Mouse (Mus musculus): ENCODE measurements around the gene Hipk3. TPM values are rescaled to one million over a fixed set of nuclear protein-coding genes. Genes with fewer than 3 reads are reported as not detected.

Gene Hipk3
- total and polyA plus RNA-seq, 3 experiments: 12.2 to 69.2 (median 49.7) TPM

DNA sequence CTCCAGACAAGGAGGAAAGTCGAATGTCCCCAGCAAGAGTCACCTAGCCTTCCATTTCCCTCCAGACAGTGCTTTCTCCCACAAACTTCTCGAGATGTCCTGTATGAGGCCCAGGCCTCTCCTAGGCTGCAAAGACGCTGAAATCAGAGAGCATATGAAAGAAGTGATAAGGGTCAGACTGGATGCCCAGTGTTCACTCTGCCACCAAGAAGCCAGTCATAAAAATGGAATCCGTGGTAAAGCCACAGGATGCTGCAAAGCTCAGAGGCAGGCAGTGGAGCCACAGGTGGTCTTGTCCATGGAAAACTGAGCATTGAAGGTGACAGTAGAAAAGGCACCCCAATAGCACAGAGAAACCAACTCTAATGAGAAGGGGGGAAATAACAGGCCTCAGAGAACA lies 86.3 kb downstream of the Hipk3 start:
- 0 out of 2 replicates have a peak, but pooled peaks cover 3% of the 10 kb centered on the region for H3K9me3 ChIP-seq (replicated peaks)
- H3K4me3 ChIP-seq (ENCODE audit: low read depth, low read length): no peak overlapping the region
- no peaks in the 10 kb centered on the region for H3K36me3 ChIP-seq (replicated peaks)
- no peak for DNase-seq (ENCODE audit: low spot score)
- peaks cover 26% of the 10 kb centered on the region; the same call in 1 of the 2 replicates for H3K27me3 ChIP-seq (ENCODE audit: insufficient read depth, low read length)
- no peak for TF ChIP-seq POLR2AphosphoS5 (IDR thresholded peaks at IDR 0.05; ENCODE audit: insufficient replicate concordance, low read depth, low read length)
- TF ChIP-seq GATA2 (IDR thresholded peaks at IDR 0.05; ENCODE audit: borderline replicate concordance, low read depth, low read length): no peak
- TF ChIP-seq GATA1 (IDR thresholded peaks at IDR 0.05; ENCODE audit: borderline replicate concordance, low read length): no peak
- no peak for TF ChIP-seq TAL1 (conservative IDR thresholded peaks at IDR 0.05; ENCODE audit: low read depth, low read length)
- TF ChIP-seq CTCF (IDR thresholded peaks at IDR 0.05; ENCODE audit: low read depth, low read length): no peak
- no peak for ATAC-seq (ENCODE audit: extremely low read depth, insufficient number of reproducible peaks, low FRiP score, poor library complexity, severe bottlenecking)
- no peaks in the 10 kb centered on the region for H3K4me1 ChIP-seq (ENCODE audit: insufficient read depth, low read depth, low read length)

DNA sequence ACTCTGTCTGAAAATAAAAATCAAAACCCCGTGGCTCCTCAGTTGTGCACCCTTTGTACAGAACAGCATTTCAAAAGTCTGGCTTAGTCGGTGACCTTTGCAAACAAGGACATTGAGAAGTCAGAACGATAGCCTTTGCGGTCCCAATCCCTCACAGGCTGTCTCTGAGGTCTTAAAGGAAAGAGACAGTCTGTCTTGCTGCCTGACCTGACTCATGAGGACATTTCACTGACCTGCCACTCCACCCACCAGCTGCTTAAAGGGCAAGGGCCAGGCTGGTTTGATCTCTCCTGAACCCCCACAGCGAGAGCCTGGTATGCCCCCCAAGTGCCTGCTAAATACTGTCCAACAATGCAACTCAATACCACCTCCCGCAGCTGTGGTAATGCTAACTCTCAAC lies 90.2 kb downstream of the Hipk3 start:
- no peaks in the 10 kb centered on the region for H3K36me3 ChIP-seq (replicated peaks)
- TF ChIP-seq POLR2AphosphoS5 (IDR thresholded peaks at IDR 0.05; ENCODE audit: insufficient replicate concordance, low read depth, low read length): no peak
- TF ChIP-seq CTCF (IDR thresholded peaks at IDR 0.05; ENCODE audit: low read depth, low read length): no peak
- TF ChIP-seq GATA2 (IDR thresholded peaks at IDR 0.05; ENCODE audit: borderline replicate concordance, low read depth, low read length): no peak
- no peak for TF ChIP-seq GATA1 (IDR thresholded peaks at IDR 0.05; ENCODE audit: borderline replicate concordance, low read length)
- H3K9me3 ChIP-seq (replicated peaks): no peaks in the 10 kb centered on the region
- ATAC-seq (ENCODE audit: extremely low read depth, insufficient number of reproducible peaks, low FRiP score, poor library complexity, severe bottlenecking) (no peak), DNase-seq (ENCODE audit: low spot score) (no peak)
- H3K27me3 ChIP-seq (ENCODE audit: insufficient read depth, low read length): peaks cover 13% of the 10 kb centered on the region
- H3K4me3 ChIP-seq (ENCODE audit: low read depth, low read length): no peak overlapping the region
- no peaks in the 10 kb centered on the region for H3K4me1 ChIP-seq (ENCODE audit: insufficient read depth, low read depth, low read length)

DNA sequence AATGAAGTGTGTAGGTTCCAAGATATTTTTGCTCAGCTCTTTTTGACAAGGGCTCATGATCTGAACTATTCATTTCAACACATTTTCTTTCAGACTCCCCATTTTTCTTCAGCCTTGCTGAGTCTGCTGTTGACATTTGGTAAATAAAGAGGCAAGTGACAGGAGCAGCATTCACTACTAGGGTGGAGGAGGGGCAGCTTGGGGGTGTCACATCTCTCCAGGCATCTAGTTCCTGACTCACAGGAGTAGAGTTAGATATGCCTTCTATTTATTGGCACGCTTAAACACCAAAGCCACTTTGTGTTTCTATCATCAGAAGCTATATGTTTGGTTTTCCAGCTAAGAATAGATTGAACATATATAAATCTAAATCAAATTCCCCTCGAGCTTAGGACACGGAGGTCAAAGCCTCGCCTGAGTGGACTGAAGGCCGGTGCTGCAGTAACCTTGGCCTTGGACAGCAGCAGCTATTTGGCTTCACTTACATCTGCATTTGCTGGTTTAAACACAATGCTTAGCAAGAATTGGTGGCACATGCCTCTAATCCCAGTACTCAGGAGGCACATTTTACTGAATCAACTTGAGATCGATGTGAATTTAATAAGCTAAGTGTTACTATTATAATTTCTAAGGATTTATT lies 95.5 kb downstream of the Hipk3 start:
- no peak for TF ChIP-seq CTCF (IDR thresholded peaks at IDR 0.05; ENCODE audit: low read depth, low read length)
- ATAC-seq (ENCODE audit: extremely low read depth, insufficient number of reproducible peaks, low FRiP score, poor library complexity, severe bottlenecking): no peak
- H3K36me3 ChIP-seq (replicated peaks): no peaks in the 10 kb centered on the region
- H3K4me3 ChIP-seq (ENCODE audit: low read depth, low read length): no peak overlapping the region
- peaks cover 10% of the 10 kb centered on the region for H3K27me3 ChIP-seq (ENCODE audit: insufficient read depth, low read length)
- no peaks in the 10 kb centered on the region for H3K4me1 ChIP-seq (ENCODE audit: insufficient read depth, low read depth, low read length)
- no peaks in the 10 kb centered on the region for H3K9me3 ChIP-seq (replicated peaks)
- no peak for DNase-seq (ENCODE audit: low spot score)

DNA sequence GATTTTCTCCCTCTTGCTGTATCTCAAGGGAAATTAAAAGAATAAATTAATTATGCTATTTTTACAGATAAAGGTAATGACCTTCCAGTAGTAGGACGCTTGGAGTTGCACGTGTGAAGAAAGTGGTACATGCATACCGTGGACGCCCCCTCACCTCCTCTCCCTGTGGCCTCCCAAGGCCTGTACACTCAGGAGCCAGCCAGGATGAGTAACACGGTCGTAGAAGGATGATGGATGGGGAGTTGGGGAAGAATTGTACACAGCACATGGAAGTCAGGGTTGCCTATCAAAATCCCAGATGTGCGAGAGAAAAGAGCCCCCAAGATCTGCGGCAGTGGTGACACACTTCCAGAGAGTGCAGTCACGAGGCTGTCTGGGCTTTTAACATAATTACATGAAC lies 98.3 kb downstream of the Hipk3 start:
- no peaks in the 10 kb centered on the region for H3K9me3 ChIP-seq (replicated peaks)
- H3K36me3 ChIP-seq (replicated peaks): no peaks in the 10 kb centered on the region
- no peak for ATAC-seq (ENCODE audit: extremely low read depth, insufficient number of reproducible peaks, low FRiP score, poor library complexity, severe bottlenecking)
- no peaks in the 10 kb centered on the region for H3K4me1 ChIP-seq (ENCODE audit: insufficient read depth, low read depth, low read length)
- TF ChIP-seq POLR2AphosphoS5 (IDR thresholded peaks at IDR 0.05; ENCODE audit: insufficient replicate concordance, low read depth, low read length) (no peak), GATA2 (IDR thresholded peaks at IDR 0.05; ENCODE audit: borderline replicate concordance, low read depth, low read length) (no peak), TAL1 (conservative IDR thresholded peaks at IDR 0.05; ENCODE audit: low read depth, low read length) (no peak), CTCF (IDR thresholded peaks at IDR 0.05; ENCODE audit: low read depth, low read length) (no peak), GATA1 (IDR thresholded peaks at IDR 0.05; ENCODE audit: borderline replicate concordance, low read length) (no peak)
- no peak overlapping the region for H3K4me3 ChIP-seq (ENCODE audit: low read depth, low read length)
- no peak for DNase-seq (ENCODE audit: low spot score)
- H3K27me3 ChIP-seq (ENCODE audit: insufficient read depth, low read length): peaks cover 12% of the 10 kb centered on the region; the same call in 1 of the 2 replicates

DNA sequence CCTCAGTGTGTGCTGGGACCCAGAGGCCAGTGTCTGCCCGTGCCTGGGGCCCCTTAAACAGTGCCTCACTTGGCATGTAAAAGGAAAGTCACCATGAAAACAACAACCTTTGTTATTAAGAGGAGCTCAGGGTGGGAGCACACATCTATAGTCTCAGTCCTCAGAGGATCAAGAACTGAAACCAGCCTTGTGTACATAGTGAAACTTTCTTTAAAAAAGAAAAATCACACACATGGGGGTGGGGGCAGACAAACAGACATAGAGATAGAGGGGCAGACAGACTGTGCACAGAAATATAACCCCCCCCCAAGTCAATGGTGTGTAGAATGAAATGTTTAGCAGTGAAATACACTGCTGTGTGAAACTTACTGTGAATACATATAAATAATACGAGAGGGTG lies 99.5 kb downstream of the Hipk3 start:
- Histone ChIP-seq H3K36me3 (replicated peaks) (no peaks in the 10 kb centered on the region), H3K9me3 (replicated peaks) (no peaks in the 10 kb centered on the region), H3K4me1 (ENCODE audit: insufficient read depth, low read depth, low read length) (no peaks in the 10 kb centered on the region), H3K27me3 (ENCODE audit: insufficient read depth, low read length) (peaks cover 12% of the 10 kb centered on the region; the same call in 1 of the 2 replicates), H3K4me3 (ENCODE audit: low read depth, low read length) (no peak overlapping the region)
- DNase-seq (ENCODE audit: low spot score) (no peak), ATAC-seq (ENCODE audit: extremely low read depth, insufficient number of reproducible peaks, low FRiP score, poor library complexity, severe bottlenecking) (no peak)
- TF ChIP-seq GATA2 (IDR thresholded peaks at IDR 0.05; ENCODE audit: borderline replicate concordance, low read depth, low read length): no peak
- no peak for TF ChIP-seq CTCF (IDR thresholded peaks at IDR 0.05; ENCODE audit: low read depth, low read length)
- no peak for TF ChIP-seq POLR2AphosphoS5 (IDR thresholded peaks at IDR 0.05; ENCODE audit: insufficient replicate concordance, low read depth, low read length)
- TF ChIP-seq GATA1 (IDR thresholded peaks at IDR 0.05; ENCODE audit: borderline replicate concordance, low read length): no peak
- TF ChIP-seq TAL1 (conservative IDR thresholded peaks at IDR 0.05; ENCODE audit: low read depth, low read length): no peak

DNA sequence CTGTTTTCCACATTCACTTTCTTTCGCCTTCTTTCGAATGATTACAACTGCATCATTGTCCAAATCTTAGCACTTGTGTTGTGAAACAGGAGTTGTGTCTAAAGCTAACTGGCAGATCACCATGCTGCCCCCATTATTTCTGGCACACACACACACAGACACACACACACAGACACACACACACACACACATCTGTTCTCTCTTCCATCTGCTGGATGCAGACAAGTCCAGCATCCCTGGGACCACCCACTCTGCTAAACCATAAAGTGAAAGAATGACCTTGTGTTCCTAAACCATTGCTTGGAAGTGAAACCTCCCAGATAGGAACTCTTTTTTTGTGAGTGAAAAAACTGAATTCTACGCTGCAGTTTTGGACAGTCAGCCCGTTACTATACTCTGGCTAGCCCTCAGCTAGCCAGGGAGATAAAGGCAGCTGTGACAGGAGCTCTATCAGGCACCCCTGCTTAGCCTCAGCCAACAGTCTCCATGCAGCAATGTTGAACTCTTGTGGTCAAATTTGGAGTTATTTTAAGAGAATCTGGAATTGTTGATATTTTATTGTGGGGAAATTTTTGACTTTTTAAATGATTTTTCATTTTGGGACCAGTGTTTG lies 101.4 kb downstream of the Hipk3 start:
- Histone ChIP-seq H3K9me3 (replicated peaks) (no peaks in the 10 kb centered on the region), H3K4me3 (ENCODE audit: low read depth, low read length) (no peak overlapping the region), H3K4me1 (ENCODE audit: insufficient read depth, low read depth, low read length) (no peaks in the 10 kb centered on the region), H3K27me3 (ENCODE audit: insufficient read depth, low read length) (peaks cover 10% of the 10 kb centered on the region; the same call in 1 of the 2 replicates), H3K36me3 (replicated peaks) (no peaks in the 10 kb centered on the region)
- no peak for TF ChIP-seq CTCF (IDR thresholded peaks at IDR 0.05; ENCODE audit: low read depth, low read length)
- TF ChIP-seq TAL1 (conservative IDR thresholded peaks at IDR 0.05; ENCODE audit: low read depth, low read length): no peak
- no peak for TF ChIP-seq GATA1 (IDR thresholded peaks at IDR 0.05; ENCODE audit: borderline replicate concordance, low read length)
- TF ChIP-seq GATA2 (IDR thresholded peaks at IDR 0.05; ENCODE audit: borderline replicate concordance, low read depth, low read length): no peak
- TF ChIP-seq POLR2AphosphoS5 (IDR thresholded peaks at IDR 0.05; ENCODE audit: insufficient replicate concordance, low read depth, low read length): no peak
- DNase-seq (ENCODE audit: low spot score) (no peak), ATAC-seq (ENCODE audit: extremely low read depth, insufficient number of reproducible peaks, low FRiP score, poor library complexity, severe bottlenecking) (no peak)

Measured in G1E (cell line).